Comparison of ENCODE assay signal across 10 mouse cellular contexts in genomic region chr4:141430997-141431396, GRCm38 (mm10). TPM values are rescaled to one million over a fixed set of nuclear protein-coding genes. Genes with fewer than 3 reads are reported as not detected.
DNase-seq lines count a peak whose midpoint lies in the region; ATAC-seq and TF ChIP-seq lines count a peak whose summit lies in the region.
"Had no signal": no experiment of that assay in that cellular context is flagged by ENCODE, and none has a peak within 500 bp of the region (broad histone marks: within the 10 kb centered on the region; RNA-seq: fewer than 3 reads in every experiment).

No protein-coding gene starts in this region.

- no peak overlapping the region for H3K4me3 ChIP-seq in heart, adult 2 months
- H3K4me3 ChIP-seq in heart, embryonic 10.5 days, result no peak overlapping the region
- H3K4me3 ChIP-seq in bone marrow, adult 2 months (replicated peaks; ENCODE audit: control insufficient read depth, low read depth, low read length), result no peak overlapping the region
- H3K4me3 ChIP-seq in megakaryocyte, embryonic 14.5 days (replicated peaks), result peak overlapping the region; percentile 87

- peak; percentile 97; the same call in 1 of the 2 replicates for TF ChIP-seq CTCF in heart, adult 2 months (IDR thresholded peaks at IDR 0.05)
- TF ChIP-seq CTCF in bone marrow, adult 2 months (IDR thresholded peaks at IDR 0.05; ENCODE audit: control insufficient read depth, insufficient read depth, low read length), result peak; percentile 93

- intact Hi-C loops in heart, adult 2 months (cut with DNase I), result loop anchor here (1.0 to 2.0 kb wide), 5 partner anchors 27 to 144 kb away; no protein-coding TSS in a partner anchor

- no peaks in the 10 kb centered on the region for H3K9me3 ChIP-seq in heart, embryonic 10.5 days
- H3K9me3 ChIP-seq in megakaryocyte, embryonic 14.5 days, result no peaks in the 10 kb centered on the region

- ATAC-seq in erythroblast, adult 5-6 weeks (replicated peaks; ENCODE audit: low FRiP score, poor library complexity, severe bottlenecking), result peak; percentile 76

- TF ChIP-seq EP300 in heart, adult 2 months (IDR thresholded peaks at IDR 0.05; ENCODE audit: insufficient read depth, low read depth, low read length), result peak; percentile 77

- H3K4me1 ChIP-seq in heart, adult 2 months (ENCODE audit: control insufficient read depth, insufficient read depth, low read length), result peaks cover 3% of the 10 kb centered on the region; the same call in 1 of the 2 replicates
- peaks cover 17% of the 10 kb centered on the region for H3K4me1 ChIP-seq in heart, embryonic 10.5 days
- no peaks in the 10 kb centered on the region for H3K4me1 ChIP-seq in bone marrow, adult 2 months (ENCODE audit: control insufficient read depth, insufficient read depth, low read length)
- H3K4me1 ChIP-seq in megakaryocyte, embryonic 14.5 days, result peaks cover 19% of the 10 kb centered on the region

- no peak overlapping the region for H3K27ac ChIP-seq in heart, adult 2 months
- H3K27ac ChIP-seq in heart, embryonic 10.5 days, result no peak overlapping the region
- no peak overlapping the region for H3K27ac ChIP-seq in bone marrow, adult 2 months (ENCODE audit: control insufficient read depth, insufficient read depth, low read depth, low read length, poor library complexity)

- H3K9ac ChIP-seq in heart, adult 2 months (ENCODE audit: low read depth, low read length), result no peak overlapping the region

- H3K79me2 ChIP-seq in heart, adult 2 months (replicated peaks; ENCODE audit: control insufficient read depth, insufficient read depth, low read length), result no peaks in the 10 kb centered on the region

- H3K27me3 ChIP-seq in heart, adult 2 months (ENCODE audit: control insufficient read depth, insufficient read depth, low read length), result no peaks in the 10 kb centered on the region
- peaks cover 11% of the 10 kb centered on the region; the same call in 1 of the 2 replicates for H3K27me3 ChIP-seq in heart, embryonic 10.5 days (ENCODE audit: insufficient read depth, poor library complexity, severe bottlenecking)
- H3K27me3 ChIP-seq in megakaryocyte, embryonic 14.5 days (replicated peaks), result peaks cover 37% of the 10 kb centered on the region
- H3K27me3 ChIP-seq in splenic B cell, adult 2 months (ENCODE audit: control insufficient read depth, insufficient read depth, low read length, poor library complexity, severe bottlenecking), result no peaks in the 10 kb centered on the region

- no peaks in the 10 kb centered on the region for H3K36me3 ChIP-seq in heart, adult 2 months (ENCODE audit: control insufficient read depth, insufficient read depth, low read length)
- H3K36me3 ChIP-seq in heart, embryonic 10.5 days, result no peaks in the 10 kb centered on the region
- no peaks in the 10 kb centered on the region for H3K36me3 ChIP-seq in megakaryocyte, embryonic 14.5 days (replicated peaks; ENCODE audit: low read length)
- no peaks in the 10 kb centered on the region for H3K36me3 ChIP-seq in splenic B cell, adult 2 months (ENCODE audit: control insufficient read depth, insufficient read depth, low read length, poor library complexity, severe bottlenecking)

- peak; percentile 75 to 83 for DNase-seq in heart, adult 2 months
- DNase-seq in heart, embryonic 10.5 days (ENCODE audit: low spot score), result no peak
- peak; percentile 84 to 85 for DNase-seq in B cell, adult 2 months
- DNase-seq in kidney, postnatal 10 days, result peak; percentile 85
- DNase-seq in splenic B cell, adult 2 months (ENCODE audit: low read depth, low spot score), result peak; percentile 80

- no peak for TF ChIP-seq POLR2A in heart, adult 2 months (IDR thresholded peaks at IDR 0.05; ENCODE audit: insufficient read depth, low read depth, low read length)
- TF ChIP-seq POLR2A in bone marrow, adult 2 months (IDR thresholded peaks at IDR 0.05; ENCODE audit: borderline replicate concordance, control insufficient read depth, low read depth, low read length), result no peak

- 42% methylated on average over 9 of the region's 9 CpGs for WGBS in heart, adult 2 months
- 37% methylated on average over 9 of the region's 9 CpGs for WGBS in heart, embryonic 10.5 days
- 18% methylated on average over 9 of the region's 9 CpGs for WGBS in bone marrow, adult 2 months

RNA-seq across cellular contexts. Expression of gene Srarp, which starts 4.9 kb away (rescaled TPM):
- total RNA-seq in heart, adult 2 months (2021), result 1 to 10 TPM; 1.6 to 2.2 TPM
- 0.94 and 2.4 TPM in 2 replicates for polyA plus RNA-seq in heart, adult 2 months (2012; rRNA removed)
- polyA plus RNA-seq in heart, embryonic 10.5 days (2016; fragmentation: Nextera tagmentation; extraction: Ambion mirVana), result not detected in 2 replicates
- polyA plus RNA-seq in bone marrow, adult 2 months (2011; ENCODE audit: insufficient read depth, insufficient read length, low replicate concordance, missing spikeins), result not detected in 2 replicates
- not detected in 2 replicates for total RNA-seq in erythroblast, adult 5-6 weeks (2015; ENCODE audit: low replicate concordance)
- total RNA-seq in erythroblast, adult 5-6 weeks (2017; ENCODE audit: low replicate concordance), result 0.70 TPM in 1 of 2 replicates, not detected in the other
- not detected in 2 replicates for polyA plus RNA-seq in megakaryocyte, embryonic 14.5 days (2012; ENCODE audit: insufficient read depth, low replicate concordance)
- polyA plus RNA-seq: heart, embryonic 16.5 days had no signal

RNA-seq across cellular contexts. Expression of gene Hspb7, which starts 10.4 kb away (rescaled TPM):
- 1,000 to 10,000 TPM; 1,066 to 1,498 TPM for total RNA-seq in heart, adult 2 months (2021)
- polyA plus RNA-seq in heart, adult 2 months (2012; rRNA removed), result 973 and 1,028 TPM in 2 replicates
- 61.5 and 132 TPM in 2 replicates for polyA plus RNA-seq in heart, embryonic 10.5 days (2016; fragmentation: Nextera tagmentation; extraction: Ambion mirVana)
- 0.34 and 0.72 TPM in 2 replicates for polyA plus RNA-seq in bone marrow, adult 2 months (2011; ENCODE audit: insufficient read depth, insufficient read length, low replicate concordance, missing spikeins)
- total RNA-seq in erythroblast, adult 5-6 weeks (2015; ENCODE audit: low replicate concordance), result not detected in 2 replicates
- total RNA-seq in erythroblast, adult 5-6 weeks (2017; ENCODE audit: low replicate concordance), result not detected in 2 replicates
- not detected in 2 replicates for polyA plus RNA-seq in megakaryocyte, embryonic 14.5 days (2012; ENCODE audit: insufficient read depth, low replicate concordance)

RNA-seq across cellular contexts. Expression of gene Zbtb17, which starts 13.5 kb away (rescaled TPM):
- total RNA-seq in heart, adult 2 months (2021), result 10 to 100 TPM; 22.9 to 26.4 TPM
- polyA plus RNA-seq in heart, adult 2 months (2012; rRNA removed), result 23.3 and 29.9 TPM in 2 replicates
- polyA plus RNA-seq in heart, embryonic 10.5 days (2016; fragmentation: Nextera tagmentation; extraction: Ambion mirVana), result 31.5 and 33.7 TPM in 2 replicates
- 12.1 and 24.1 TPM in 2 replicates for polyA plus RNA-seq in bone marrow, adult 2 months (2011; ENCODE audit: insufficient read depth, insufficient read length, low replicate concordance, missing spikeins)
- 6.3 TPM in 1 of 2 replicates, not detected in the other for total RNA-seq in erythroblast, adult 5-6 weeks (2015; ENCODE audit: low replicate concordance)
- total RNA-seq in erythroblast, adult 5-6 weeks (2017; ENCODE audit: low replicate concordance), result 2.6 and 4.3 TPM in 2 replicates
- 32.4 and 41.2 TPM in 2 replicates for polyA plus RNA-seq in megakaryocyte, embryonic 14.5 days (2012; ENCODE audit: insufficient read depth, low replicate concordance)

RNA-seq across cellular contexts. Expression of gene Clcnkb, which starts 15.2 kb away (rescaled TPM):
- total RNA-seq in heart, adult 2 months (2021), result under 1 TPM; 0.43 to 0.57 TPM
- 2.1 and 4.6 TPM in 2 replicates for polyA plus RNA-seq in heart, adult 2 months (2012; rRNA removed)
- polyA plus RNA-seq in heart, embryonic 10.5 days (2016; fragmentation: Nextera tagmentation; extraction: Ambion mirVana), result 0.93 and 1.3 TPM in 2 replicates
- not detected in 2 replicates for polyA plus RNA-seq in bone marrow, adult 2 months (2011; ENCODE audit: insufficient read depth, insufficient read length, low replicate concordance, missing spikeins)
- not detected in 2 replicates for total RNA-seq in erythroblast, adult 5-6 weeks (2015; ENCODE audit: low replicate concordance)
- not detected in 2 replicates for total RNA-seq in erythroblast, adult 5-6 weeks (2017; ENCODE audit: low replicate concordance)
- polyA plus RNA-seq in megakaryocyte, embryonic 14.5 days (2012; ENCODE audit: insufficient read depth, low replicate concordance), result not detected in 2 replicates
- polyA plus RNA-seq: neural tube, embryonic 14.5 days had no signal

RNA-seq across cellular contexts. Expression of gene Clcnka, which starts 32.5 kb away (rescaled TPM):
- total RNA-seq in heart, adult 2 months (2021), result not detected
- polyA plus RNA-seq in heart, adult 2 months (2012; rRNA removed), result 0.04 TPM in 1 of 2 replicates, not detected in the other
- 0.11 and 0.44 TPM in 2 replicates for polyA plus RNA-seq in heart, embryonic 10.5 days (2016; fragmentation: Nextera tagmentation; extraction: Ambion mirVana)
- not detected in 2 replicates for polyA plus RNA-seq in bone marrow, adult 2 months (2011; ENCODE audit: insufficient read depth, insufficient read length, low replicate concordance, missing spikeins)
- total RNA-seq in erythroblast, adult 5-6 weeks (2015; ENCODE audit: low replicate concordance), result not detected in 2 replicates
- not detected in 2 replicates for total RNA-seq in erythroblast, adult 5-6 weeks (2017; ENCODE audit: low replicate concordance)
- not detected in 2 replicates for polyA plus RNA-seq in megakaryocyte, embryonic 14.5 days (2012; ENCODE audit: insufficient read depth, low replicate concordance)

Comparison
In these comparisons a context has a peak if more than half of its experiments do, and no peak if none do; other contexts are left out.
1. RNA of gene Hspb7, which starts 10.4 kb away (polyA plus RNA-seq): 973 to 1,028 TPM in heart, adult 2 months and 61.5 to 132 TPM in heart, embryonic 10.5 days; 0.34 to 0.72 TPM in bone marrow, adult 2 months and not detected in megakaryocyte, embryonic 14.5 days; every median in the first group is over 10 times any median in the second.